In the genomic region with DNA sequence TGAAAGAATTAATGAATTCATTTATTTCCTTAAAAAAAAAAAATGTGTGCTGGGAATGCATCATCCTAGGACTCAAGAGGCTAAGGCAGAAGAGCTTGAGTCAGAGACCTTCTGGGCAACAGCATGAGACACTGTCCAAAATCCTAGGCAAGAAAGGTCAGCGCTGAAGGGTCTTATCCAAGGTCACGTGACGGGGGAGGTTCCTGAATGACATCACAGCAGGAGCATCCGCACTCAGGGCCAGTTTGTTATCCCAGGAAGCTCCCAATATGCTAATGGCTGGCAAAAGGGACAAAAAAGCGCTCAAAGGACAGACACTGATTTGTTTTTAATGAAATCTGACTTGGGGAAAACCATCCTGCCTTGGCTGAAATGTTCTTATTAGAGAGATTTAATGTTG, we compare ENCODE assay signal across 17 mouse cellular contexts.
DNase-seq lines count a peak whose midpoint lies in the region.
"Had no signal": no experiment of that assay in that cellular context is flagged by ENCODE, and none has a peak within 500 bp of the region (broad histone marks: within the 10 kb centered on the region; RNA-seq: fewer than 3 reads in every experiment).

No protein-coding gene starts in this region.

- DNase-seq in adrenal gland, adult (ENCODE audit: inconsistent age in 2 of 2, low spot score in 1 of 2), result peak; percentile 21 to 62
- DNase-seq in adrenal gland, adult 8-10 months, result no peak
- peak; percentile 9 for DNase-seq in adrenal gland, postnatal 25 days
- DNase-seq in adrenal gland, postnatal 10 days, result no peak
- peak; percentile 51 for DNase-seq in ZHBTc4 (ENCODE audit: low read depth, low spot score)
- peak; percentile 28 for DNase-seq in skeletal muscle tissue, adult 2 months (ENCODE audit: low read depth, low spot score)
- no peak for DNase-seq in heart, adult 8-10 months (ENCODE audit: low spot score)
- DNase-seq in frontal cortex, postnatal 36 days (ENCODE audit: low spot score in 2 of 2), result no peak
- DNase-seq: cerebellum, adult 11 months; cerebellum, adult 2 months; cerebellum, adult 9-11 months; cerebellum, postnatal 25 days; gastrocnemius, postnatal 10 days; heart, adult 11 months; heart, postnatal 14 days; heart, postnatal 4 days; kidney, adult 2 months had no signal

Comparison
In these comparisons a context has a peak if more than half of its experiments do, and no peak if none do; other contexts are left out.
1. DNase-seq: peak in adrenal gland, adult (2 of 2), adrenal gland, postnatal 25 days (single experiment), ZHBTc4 (single experiment) and skeletal muscle tissue, adult 2 months (single experiment); none in adrenal gland, adult 8-10 months (single experiment), adrenal gland, postnatal 10 days (single experiment), heart, adult 8-10 months (single experiment) and frontal cortex, postnatal 36 days (0 of 2).